Mouse (Mus musculus) c-Kit-positive CD71-negative TER-119-negative erythroid progenitor cells, embryonic 14.5 days (primary cell): Measurements from ENCODE around the gene Fgfbp3.
"Not testable (repeated sequence)": the region's sequence is repeated elsewhere in the genome, so short reads cannot be mapped to it uniquely, and the experiment has no call there.

Experiments
- DNase-seq: peaks from one replicate; pipeline ENCODE4 v3.0.0-alpha.2; 2013; ENCODE audit warnings: low read depth

Fgfbp3 gene

GRCm38 (mm10) chr19:36919466-36919865 is at the start of gene Fgfbp3:
Fgfbp3 (minus strand) TSS chr19:36919615.
- no peak for DNase-seq

DNA sequence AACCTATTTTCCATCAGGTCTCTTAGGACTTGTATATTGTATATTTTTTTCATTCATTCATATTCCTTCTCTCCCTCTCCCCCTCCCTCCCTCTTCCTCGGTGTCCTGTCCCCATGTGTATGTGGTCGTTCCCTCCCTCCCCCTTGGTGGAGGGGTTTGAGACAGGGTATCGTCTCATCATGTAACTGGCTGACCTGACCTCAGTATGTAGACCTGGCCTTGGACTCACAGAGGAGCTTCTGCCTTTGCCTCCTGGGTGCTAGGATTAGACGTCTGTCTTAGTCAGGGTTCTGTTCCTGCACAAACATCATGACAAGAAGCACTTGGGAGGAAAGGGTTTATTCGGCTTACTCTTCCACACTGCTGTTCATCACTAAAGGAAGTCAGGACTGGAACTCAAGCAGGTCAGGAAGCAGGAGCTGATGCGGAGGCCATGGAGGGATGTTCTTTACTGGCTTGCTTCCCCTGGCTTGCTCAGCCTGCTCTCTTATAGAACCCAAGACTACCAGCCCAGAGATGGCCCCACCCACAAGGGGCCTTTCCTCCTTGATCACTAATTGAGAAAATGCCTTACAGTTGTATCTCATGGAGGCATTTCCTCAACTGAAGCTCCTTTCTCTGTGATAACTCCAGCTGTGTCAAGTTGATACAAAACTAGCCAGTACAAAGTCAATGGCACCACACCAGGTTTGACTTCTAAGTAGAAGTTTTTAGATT is 43.3 kb upstream of the Fgfbp3 start:
- not testable (repeated sequence) for DNase-seq

GRCm38 (mm10) chr19:36961320-36961719 is 41.9 kb upstream of the Fgfbp3 start:
- DNase-seq = no peak

DNA sequence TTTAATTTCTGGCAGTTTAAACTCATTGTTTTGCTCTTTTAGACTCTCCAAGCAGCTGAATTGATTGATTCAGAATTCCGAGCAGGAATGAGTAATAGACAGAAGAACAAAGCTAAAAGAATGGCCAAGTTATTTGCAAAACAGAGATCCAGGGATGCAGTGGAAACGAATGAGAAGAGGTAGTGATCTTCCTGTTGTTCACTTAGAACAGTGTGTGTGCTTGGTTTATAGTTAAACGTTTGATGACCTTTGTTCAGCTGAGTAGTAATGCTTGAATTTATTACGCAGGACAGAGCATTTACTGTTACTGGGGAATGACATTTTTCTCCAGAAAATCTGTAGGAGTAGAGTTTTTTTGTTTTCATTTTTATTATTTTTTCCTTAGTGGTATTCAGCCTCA is 38.9 kb upstream of the Fgfbp3 start:
- DNase-seq = no peak

DNA sequence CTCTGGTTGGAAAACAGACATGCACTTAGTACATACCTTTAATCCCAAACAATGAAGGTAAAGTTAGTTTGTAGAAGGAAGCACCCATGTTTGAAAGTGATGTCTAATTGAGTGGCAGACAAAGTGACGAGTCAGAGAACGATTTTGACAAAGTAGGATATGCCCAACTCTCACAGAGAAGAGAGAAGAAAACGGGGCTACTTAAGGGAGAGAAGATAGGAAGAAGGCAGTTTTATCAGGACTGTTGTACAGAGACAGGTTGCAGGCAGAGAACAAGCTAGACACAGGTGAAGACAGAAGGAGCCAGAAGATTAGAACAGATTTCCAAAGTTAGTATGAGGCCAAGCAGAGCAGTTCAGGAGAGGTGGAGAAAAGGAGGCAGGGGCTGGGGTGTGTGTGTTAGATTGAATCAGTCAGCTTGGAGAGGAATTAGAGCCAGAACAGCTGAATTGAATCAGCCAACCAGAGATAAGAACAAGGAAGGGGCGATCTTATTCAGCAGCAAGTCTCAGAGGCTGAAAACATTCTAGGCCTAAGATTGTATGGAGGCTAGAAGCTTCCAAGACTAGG is 34.3 kb upstream of the Fgfbp3 start:
- no peak for DNase-seq

- no peak for DNase-seq
These were observed 20.6 kb upstream of the Fgfbp3 start for GRCm38 (mm10) chr19:36940064-36940463.

GRCm38 (mm10) chr19:36938008-36938407 is 18.6 kb upstream of the Fgfbp3 start:
- DNase-seq = no peak

DNA sequence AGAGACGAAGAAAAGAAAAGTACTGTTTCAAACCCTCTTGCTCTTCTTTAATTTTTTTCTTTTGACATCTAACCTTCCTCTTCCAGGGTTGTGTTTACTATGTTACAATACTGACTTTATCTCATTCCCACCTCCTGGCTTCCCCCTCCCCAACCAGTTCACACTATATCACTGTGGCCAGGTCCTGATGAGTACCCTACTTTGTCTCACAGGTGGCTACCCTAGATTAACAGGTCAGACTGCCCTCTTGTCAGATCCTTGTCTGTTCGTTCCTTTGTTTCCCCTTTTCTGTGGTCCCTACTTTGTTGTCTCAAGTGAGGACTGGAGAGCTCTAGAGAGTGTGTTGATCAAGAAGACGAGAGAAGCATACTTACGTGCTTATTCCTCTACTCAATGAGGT is 16.9 kb upstream of the Fgfbp3 start:
- no peak for DNase-seq

DNA sequence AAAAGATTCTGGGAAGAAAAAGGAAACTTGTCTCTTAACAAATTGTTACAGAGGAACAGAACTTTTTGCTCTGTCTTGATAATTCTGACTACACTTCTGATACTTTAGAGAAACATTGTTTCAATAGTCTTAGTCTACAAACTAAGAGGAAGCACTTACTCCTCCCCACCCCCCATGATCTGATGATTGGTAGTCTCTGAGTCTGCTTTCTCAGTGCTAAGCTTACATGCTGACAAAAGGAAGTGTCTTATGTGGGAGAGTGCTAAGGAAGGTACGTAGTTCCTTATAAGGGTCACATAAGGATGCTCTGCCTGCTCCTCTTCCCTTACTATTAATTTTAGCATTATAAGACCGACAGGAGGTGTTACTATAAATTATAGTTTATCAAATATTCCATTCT is 13.2 kb upstream of the Fgfbp3 start:
- no peak for DNase-seq

- no peak for DNase-seq
These were observed 12.7 kb upstream of the Fgfbp3 start for GRCm38 (mm10) chr19:36932097-36932496.

DNA sequence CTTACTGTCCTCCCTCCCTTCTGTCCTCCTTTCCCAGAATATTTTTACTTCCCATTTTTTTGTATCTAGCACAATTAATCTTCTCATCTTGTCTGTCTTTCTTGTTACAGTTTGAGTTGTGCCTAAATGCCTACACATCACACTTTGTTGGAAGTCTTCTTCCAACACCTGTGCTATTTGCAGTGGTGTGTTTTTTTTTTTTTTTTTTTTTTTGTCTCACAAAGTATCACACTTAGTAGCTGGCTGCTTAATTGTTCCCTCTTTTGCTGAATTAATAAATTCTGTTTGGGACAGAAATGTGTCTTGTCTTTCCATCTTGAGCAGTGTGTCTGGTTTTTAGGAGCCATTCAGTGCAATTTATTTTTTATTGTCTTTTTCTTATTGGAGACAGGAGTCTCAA is 10.4 kb upstream of the Fgfbp3 start:
- DNase-seq = no peak

DNA sequence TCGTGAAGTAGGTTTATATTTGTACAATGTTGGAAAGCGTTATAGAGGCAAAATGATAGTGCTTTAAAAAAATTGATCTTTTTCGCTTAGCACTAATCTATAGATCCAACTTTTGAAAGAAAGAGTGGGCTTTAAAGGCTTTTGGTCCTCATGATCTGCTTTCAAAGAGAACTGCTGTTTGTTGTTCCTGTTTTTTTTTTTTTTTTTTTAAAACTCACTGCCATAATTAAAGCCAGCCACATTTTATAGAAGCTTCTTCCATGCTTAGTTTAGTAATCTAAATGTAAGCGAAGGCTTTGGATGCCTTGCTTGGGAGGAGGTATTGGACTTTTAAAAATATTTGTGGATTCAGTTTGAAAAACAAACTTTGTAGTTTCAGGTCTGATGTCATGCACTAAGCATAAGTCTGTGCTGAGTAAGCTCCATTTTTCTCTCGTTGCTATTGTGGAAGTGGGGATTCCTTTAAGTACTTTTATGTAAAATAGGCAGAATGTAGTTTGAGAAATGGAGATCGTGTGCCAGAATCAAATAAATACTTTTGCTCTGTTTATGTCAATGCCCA is 8.5 kb upstream of the Fgfbp3 start:
- no peak for DNase-seq

- no peak for DNase-seq
These were observed 7.3 kb upstream of the Fgfbp3 start for GRCm38 (mm10) chr19:36926553-36927236.

GRCm38 (mm10) chr19:36925671-36926552 is 6.5 kb upstream of the Fgfbp3 start, which contains the start of gene Btaf1:
Btaf1 (plus strand) TSS chr19:36926079.
- peak; percentile 68 for DNase-seq

DNA sequence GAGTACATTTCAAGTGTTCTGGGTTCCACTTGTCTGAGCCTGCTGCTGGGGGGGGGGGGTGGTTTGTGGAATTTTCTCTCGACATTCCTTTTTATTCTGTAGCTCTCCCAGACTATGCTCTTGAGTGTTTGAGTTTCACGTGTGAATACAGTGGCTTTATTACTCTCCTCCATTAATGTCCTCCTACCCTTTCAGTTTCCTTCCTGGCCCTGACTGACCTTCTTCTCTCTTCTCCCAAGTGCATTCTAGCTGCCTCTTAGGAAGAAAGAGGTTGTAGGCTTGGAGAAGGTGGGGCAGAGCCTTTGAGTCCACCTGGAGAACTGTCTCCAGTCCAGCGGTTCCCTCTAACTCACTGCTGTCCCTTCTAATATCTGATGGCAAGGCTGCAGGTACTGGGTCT is 3.5 kb upstream of the Fgfbp3 start:
- no peak for DNase-seq

- DNase-seq = no peak
These were observed 2.6 kb upstream of the Fgfbp3 start for GRCm38 (mm10) chr19:36922015-36922414.

GRCm38 (mm10) chr19:36918441-36919301 is 744 bp downstream of the Fgfbp3 start:
- no peak for DNase-seq

DNA sequence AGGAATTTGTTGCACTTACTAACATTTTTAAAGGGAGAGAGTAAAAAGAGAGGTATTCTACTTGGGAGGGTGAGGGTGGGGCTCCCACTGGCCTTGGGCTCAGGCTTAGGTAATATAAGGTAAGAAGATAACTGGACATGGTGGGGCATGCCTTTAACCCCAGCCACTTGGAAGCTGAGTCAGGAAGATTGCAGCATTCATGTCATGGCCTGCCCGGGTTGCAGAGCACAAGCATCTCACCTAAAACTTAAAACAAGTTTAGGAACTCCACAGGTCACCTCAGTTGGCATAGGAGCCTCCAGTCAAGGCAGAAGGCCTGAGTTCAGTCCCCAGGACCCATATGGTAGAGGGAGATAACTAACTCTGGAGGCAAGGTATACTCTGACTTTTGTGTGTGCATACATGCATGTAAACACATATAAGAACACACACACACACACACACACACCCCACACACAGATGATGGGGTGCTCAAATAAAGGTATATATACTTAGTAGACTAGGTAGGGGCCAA is 2.5 kb downstream of the Fgfbp3 start:
- DNase-seq = no peak

DNA sequence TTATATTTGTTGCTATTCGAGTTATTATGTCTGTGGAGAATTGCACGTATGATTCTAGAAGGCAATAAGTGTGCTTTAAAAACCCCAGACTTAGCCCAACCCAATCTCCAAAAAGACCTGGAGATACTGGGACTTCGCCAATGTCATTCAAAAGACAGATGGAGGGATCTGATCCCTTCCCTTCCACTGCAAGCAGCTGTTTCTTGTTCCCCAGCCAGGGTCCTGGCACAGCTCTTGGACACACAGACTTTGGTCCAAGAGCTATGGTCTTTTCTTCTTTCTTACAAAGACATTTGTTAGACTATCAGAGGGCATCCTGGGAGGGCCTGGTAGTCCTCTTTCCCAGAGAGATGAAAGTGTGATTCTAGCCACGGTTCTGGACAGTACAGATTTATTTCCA is 3.2 kb downstream of the Fgfbp3 start:
- no peak for DNase-seq

- DNase-seq = no peak
These were observed 6.4 kb downstream of the Fgfbp3 start for GRCm38 (mm10) chr19:36913064-36913463.
